Comparison of ENCODE assay signal across 28 mouse cellular contexts in the genomic region with DNA sequence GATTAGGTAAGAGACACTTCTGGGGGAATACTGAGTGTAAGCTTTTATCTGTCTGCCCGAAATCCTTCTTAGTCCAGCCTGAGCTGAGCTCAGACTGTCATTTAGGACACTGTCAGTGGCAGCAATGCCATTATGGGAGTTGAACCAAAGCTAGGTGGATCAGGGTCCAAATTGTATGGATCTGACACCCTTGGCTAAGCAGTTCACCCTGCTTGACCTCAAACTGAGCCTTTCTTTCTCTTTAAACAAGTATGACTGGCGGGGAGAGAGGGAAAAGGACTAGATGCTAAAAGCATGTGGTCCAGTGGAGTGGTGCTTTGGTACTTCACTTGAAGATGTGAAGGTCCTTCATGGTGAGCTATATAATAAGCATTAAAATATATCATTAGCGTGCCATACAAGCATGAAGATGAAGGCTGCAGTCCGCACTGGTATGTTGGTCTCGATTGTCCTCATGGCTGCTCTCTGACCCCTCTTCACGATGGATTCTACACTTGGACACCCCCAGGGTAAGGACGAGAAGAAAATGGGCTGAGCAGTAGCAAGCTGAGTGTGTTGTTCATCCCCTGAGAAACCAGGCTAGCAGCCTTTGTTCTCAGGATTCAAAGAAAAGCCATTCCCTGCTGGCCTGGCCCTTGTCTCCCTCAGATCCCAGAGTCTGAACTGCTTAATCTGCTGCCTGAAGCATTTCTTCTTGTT.
DNase-seq lines count a peak whose midpoint lies in the region; ATAC-seq and TF ChIP-seq lines count a peak whose summit lies in the region.
"Had no signal": no experiment of that assay in that cellular context is flagged by ENCODE, and none has a peak within 500 bp of the region (broad histone marks: within the 10 kb centered on the region; RNA-seq: fewer than 3 reads in every experiment).

No protein-coding gene starts in this region.

- no peak for DNase-seq in forebrain, embryonic 10.5 days (ENCODE audit: extremely low spot score, low spot score)
- DNase-seq in brain, embryonic 14.5 days (ENCODE audit: low read depth): peak; percentile 38
- peak; percentile 11 for DNase-seq in embryo, embryonic 9.5 days (ENCODE audit: extremely low spot score)
- no peak for DNase-seq in ovary, postnatal 14 days (ENCODE audit: low spot score)
- DNase-seq in kidney, adult 9 months: no peak
- no peak for DNase-seq in spleen, postnatal 14 days (ENCODE audit: low spot score in 2 of 2)
- DNase-seq: adrenal gland, adult 8-10 months; cerebellum, adult 8-10 months; cerebellum, postnatal 25 days; gastrocnemius, postnatal 10 days; heart, postnatal 36 days; kidney, adult 11 months; lung, embryonic 14.5 days; lung, postnatal 14 days; right cerebral cortex, postnatal 4 days had no signal

- H3K9ac ChIP-seq in forebrain, embryonic 15.5 days (replicated peaks): no peak overlapping the region
- no peak overlapping the region for H3K9ac ChIP-seq in midbrain, embryonic 13.5 days (replicated peaks)
- H3K9ac ChIP-seq: heart, embryonic 15.5 days; hindbrain, embryonic 14.5 days; kidney, embryonic 15.5 days; limb, embryonic 12.5 days; liver, embryonic 15.5 days; lung, embryonic 14.5 days; neural tube, embryonic 12.5 days; stomach, embryonic 15.5 days had no signal

- WGBS in forebrain, embryonic 10.5 days: 34% methylated on average over 7 of the region's 7 CpGs
- WGBS in forebrain, embryonic 15.5 days: 40% methylated on average over 7 of the region's 7 CpGs
- 22% methylated on average over 7 of the region's 7 CpGs for WGBS in midbrain, embryonic 13.5 days

- H3K36me3 ChIP-seq in forebrain, embryonic 10.5 days (replicated peaks): no peaks in the 10 kb centered on the region
- no peaks in the 10 kb centered on the region for H3K36me3 ChIP-seq in forebrain, embryonic 15.5 days
- H3K36me3 ChIP-seq in midbrain, embryonic 13.5 days: no peaks in the 10 kb centered on the region
- H3K36me3 ChIP-seq: G1E; heart, embryonic 10.5 days; heart, embryonic 15.5 days; kidney, embryonic 15.5 days; limb, embryonic 12.5 days; liver, embryonic 15.5 days; neural tube, embryonic 12.5 days; stomach, embryonic 15.5 days had no signal

- H3K27ac ChIP-seq in forebrain, embryonic 10.5 days: peak overlapping the region; percentile 66; the same call in 1 of the 2 replicates
- no peak overlapping the region for H3K27ac ChIP-seq in forebrain, embryonic 15.5 days (replicated peaks)
- no peak overlapping the region for H3K27ac ChIP-seq in midbrain, embryonic 13.5 days
- H3K27ac ChIP-seq: heart, embryonic 10.5 days; heart, embryonic 15.5 days; hindbrain, embryonic 14.5 days; kidney, embryonic 15.5 days; limb, embryonic 12.5 days; liver, embryonic 15.5 days; neural tube, embryonic 12.5 days; stomach, embryonic 15.5 days had no signal

- TF ChIP-seq POLR2A in brain, embryonic 14.5 days (IDR thresholded peaks at IDR 0.05; ENCODE audit: borderline replicate concordance, extremely low read depth, insufficient read depth, insufficient read length, poor library complexity, severe bottlenecking): no peak

- peaks cover 15% of the 10 kb centered on the region for H3K4me1 ChIP-seq in forebrain, embryonic 10.5 days
- peaks cover 4% of the 10 kb centered on the region; the same call in 1 of the 2 replicates for H3K4me1 ChIP-seq in forebrain, embryonic 15.5 days
- 0 out of 2 replicates have a peak, but pooled peaks cover 7% of the 10 kb centered on the region for H3K4me1 ChIP-seq in midbrain, embryonic 13.5 days (replicated peaks)
- H3K4me1 ChIP-seq: heart, embryonic 10.5 days; heart, embryonic 15.5 days; kidney, embryonic 15.5 days; limb, embryonic 12.5 days; liver, embryonic 15.5 days; neural tube, embryonic 12.5 days; stomach, embryonic 15.5 days had no signal

- H3K4me3 ChIP-seq in forebrain, embryonic 10.5 days: no peak overlapping the region
- H3K4me3 ChIP-seq in forebrain, embryonic 15.5 days: no peak overlapping the region
- H3K4me3 ChIP-seq in midbrain, embryonic 13.5 days (replicated peaks): no peak overlapping the region
- H3K4me3 ChIP-seq: heart, embryonic 10.5 days; heart, embryonic 15.5 days; kidney, embryonic 15.5 days; limb, embryonic 12.5 days; liver, embryonic 15.5 days; myocyte; neural tube, embryonic 12.5 days; stomach, embryonic 15.5 days had no signal

- TF ChIP-seq CTCF in brain, embryonic 14.5 days (IDR thresholded peaks at IDR 0.05; ENCODE audit: borderline replicate concordance, extremely low read depth, insufficient read depth, insufficient read length): no peak

- no peak for ATAC-seq in forebrain, embryonic 15.5 days (replicated peaks)
- peak; percentile 48; the same call in 1 of the 2 replicates for ATAC-seq in midbrain, embryonic 13.5 days
- ATAC-seq: inflammation-experienced regulatory T-cells, adult 6 months had no signal

- no peaks in the 10 kb centered on the region for H3K27me3 ChIP-seq in forebrain, embryonic 10.5 days (ENCODE audit: poor library complexity, severe bottlenecking)
- H3K27me3 ChIP-seq in forebrain, embryonic 15.5 days: no peaks in the 10 kb centered on the region
- no peaks in the 10 kb centered on the region for H3K27me3 ChIP-seq in midbrain, embryonic 13.5 days
- H3K27me3 ChIP-seq: heart, embryonic 15.5 days; kidney, embryonic 15.5 days; limb, embryonic 12.5 days; liver, embryonic 15.5 days; neural tube, embryonic 12.5 days; stomach, embryonic 15.5 days had no signal

- H3K9me3 ChIP-seq in forebrain, embryonic 10.5 days: no peaks in the 10 kb centered on the region
- H3K9me3 ChIP-seq in forebrain, embryonic 15.5 days: no peaks in the 10 kb centered on the region
- no peaks in the 10 kb centered on the region for H3K9me3 ChIP-seq in midbrain, embryonic 13.5 days
- H3K9me3 ChIP-seq: G1E; heart, embryonic 10.5 days; heart, embryonic 15.5 days; kidney, embryonic 15.5 days; limb, embryonic 12.5 days; liver, embryonic 15.5 days; neural tube, embryonic 12.5 days; stomach, embryonic 15.5 days had no signal

- no peak overlapping the region for H3K4me2 ChIP-seq in forebrain, embryonic 15.5 days (replicated peaks)
- H3K4me2 ChIP-seq in midbrain, embryonic 13.5 days (replicated peaks): no peak overlapping the region
- H3K4me2 ChIP-seq: heart, embryonic 15.5 days; hindbrain, embryonic 14.5 days; kidney, embryonic 15.5 days; limb, embryonic 12.5 days; liver, embryonic 15.5 days; lung, embryonic 14.5 days; neural tube, embryonic 12.5 days; stomach, embryonic 15.5 days had no signal

Comparison
In these comparisons a context has a peak if more than half of its experiments do, and no peak if none do; other contexts are left out.
1. DNase-seq: peak in brain, embryonic 14.5 days (single experiment) and embryo, embryonic 9.5 days (single experiment); none in forebrain, embryonic 10.5 days (single experiment), ovary, postnatal 14 days (single experiment), kidney, adult 9 months (single experiment) and spleen, postnatal 14 days (0 of 2).